Mouse (Mus musculus) adrenal gland, adult 8-10 months (tissue): ENCODE measurements around the gene Metap1. TPM values are rescaled to one million over a fixed set of nuclear protein-coding genes. Genes with fewer than 3 reads are reported as not detected.
A peak's percentile ranks its signal among the peaks of the same experiment; 100 is the strongest.

Source experiments
- DNase-seq: peaks from one replicate; pipeline ENCODE4 v3.0.0; 2022
- microRNA-seq, 2 experiments: library from miRNA; unstranded; fragments of <30 nt; microRNA quantifications; one replicate each; pipeline ENCODE4 v1.2.0; 2022
- total RNA-seq, 4 experiments: library from RNA; stranded (reverse); gene quantifications; 2 replicates each; pipeline ENCODE4 v1.2.4; 2022

Metap1 gene
- total RNA-seq, 4 experiments from 2014 or later: 53.9 to 62.2 (median 59.2) TPM

DNA sequence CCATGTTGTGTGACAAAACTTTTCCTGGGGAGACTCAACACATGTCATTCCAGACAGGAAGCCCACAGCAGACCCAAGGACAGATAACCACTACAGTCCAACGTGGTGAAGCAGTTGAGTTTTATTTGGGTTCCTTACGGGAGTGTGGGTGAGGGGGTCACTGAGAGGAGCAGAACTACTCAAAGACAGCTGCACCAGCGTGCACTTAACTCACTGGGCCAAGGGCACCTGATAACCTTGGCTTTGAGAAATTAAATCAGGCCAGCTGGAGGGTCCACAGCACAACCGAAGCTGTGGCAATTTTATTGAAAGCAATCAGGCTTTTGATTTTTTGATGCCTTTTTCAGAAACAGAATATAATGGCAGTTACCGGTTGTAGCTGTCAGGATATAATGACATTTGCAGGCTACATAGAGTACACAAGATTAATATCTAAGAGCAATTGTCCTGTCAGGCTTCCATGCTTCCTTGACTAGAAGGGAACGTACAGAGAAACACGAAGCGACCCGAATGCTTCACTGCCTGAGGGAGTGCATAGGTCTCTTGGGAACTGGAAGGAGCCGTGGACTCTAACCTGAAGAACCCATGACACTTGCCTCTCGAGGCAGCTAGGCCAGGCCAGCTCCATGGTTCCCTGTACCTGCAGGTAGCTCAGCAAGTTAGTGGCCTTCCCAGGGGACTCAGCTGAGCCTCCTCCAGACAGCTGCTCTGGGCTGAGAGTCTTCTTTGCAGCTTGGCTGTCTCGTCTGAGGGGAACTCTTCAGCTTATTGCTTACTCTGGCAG, 41.0 kb downstream of the Metap1 start:
- DNase-seq: no peak

DNA sequence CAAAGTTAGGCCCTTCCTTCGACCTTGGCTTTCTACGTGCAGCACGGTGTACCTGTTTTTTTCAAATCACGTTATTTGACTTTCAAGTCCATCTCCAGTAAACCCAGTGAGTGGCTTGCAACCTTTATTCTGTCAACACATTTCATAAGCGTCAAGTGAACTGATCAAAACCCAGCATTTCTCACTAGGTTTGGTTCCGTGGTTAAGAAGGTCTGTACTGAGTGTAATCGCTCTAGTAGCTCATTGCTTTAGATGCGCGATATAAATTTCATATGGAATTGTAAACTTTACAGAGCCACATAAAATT, 45.9 kb downstream of the Metap1 start:
- no peak for DNase-seq

DNA sequence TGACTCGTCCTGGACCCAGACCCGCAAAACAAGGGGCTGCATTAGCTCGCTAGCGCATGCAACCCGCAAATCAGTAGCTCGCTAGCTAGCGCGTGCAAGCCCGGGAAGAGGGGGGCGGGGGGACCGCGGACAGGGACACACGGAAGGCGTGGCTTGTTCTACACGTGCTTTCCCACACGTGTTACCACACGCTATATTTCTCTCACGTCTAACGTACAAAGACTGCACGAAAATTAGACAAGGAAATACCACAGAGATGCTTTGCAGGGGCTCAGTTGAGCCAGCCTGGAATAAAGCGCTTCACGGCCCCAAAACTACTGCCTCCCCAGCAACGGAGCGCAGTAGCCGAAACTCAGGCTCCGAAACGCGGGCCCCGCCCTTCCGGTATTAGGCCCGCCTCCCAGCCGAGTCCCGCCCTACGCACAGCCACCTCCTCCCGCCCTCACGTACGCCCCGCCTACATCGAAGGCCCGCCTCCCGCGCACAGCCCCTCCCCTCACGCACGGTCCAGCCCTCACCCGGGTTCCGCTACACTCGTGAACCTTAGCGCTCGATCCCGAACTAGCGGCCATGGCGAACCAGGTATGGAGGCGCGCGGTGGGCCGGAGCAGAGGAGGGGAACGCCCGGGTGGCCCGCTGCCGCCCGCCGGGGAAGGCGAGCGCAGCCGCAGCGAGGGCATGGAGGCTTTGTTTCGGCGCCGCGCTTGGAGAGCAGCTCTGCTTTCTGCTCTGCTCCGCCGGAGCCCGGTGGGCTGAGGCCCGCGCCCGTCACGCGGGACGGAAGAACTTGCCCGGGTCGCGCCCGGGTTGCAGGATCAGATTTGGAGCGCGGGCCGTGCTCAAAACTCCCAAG, 46.5 kb downstream of the Metap1 start, which contains the start of gene Adh5:
Gene Adh5, plus strand, starts transcription at position 482 of the 853 bp plus-strand sequence.
- DNase-seq: peak; percentile 88

DNA sequence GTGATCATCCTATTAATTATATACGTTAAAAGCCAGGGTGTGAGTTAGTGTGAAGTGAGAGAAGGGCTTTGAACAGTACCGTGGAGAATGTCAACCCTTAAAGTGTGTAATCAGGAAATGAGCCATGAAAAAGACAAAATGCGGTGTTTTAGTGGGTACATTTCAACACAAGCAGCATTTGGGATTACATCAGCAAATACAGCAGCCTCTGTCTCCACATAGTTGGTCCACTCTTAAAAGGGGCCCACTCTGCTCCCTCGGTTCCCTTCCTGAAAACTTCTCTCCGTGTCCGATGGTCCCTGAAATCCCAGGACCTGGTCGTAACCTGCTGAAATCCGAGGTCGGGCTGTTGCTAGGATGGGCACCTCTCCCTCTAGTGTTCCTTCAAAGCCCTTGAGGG, 47.1 kb downstream of the Metap1 start:
- DNase-seq: no peak

- no peak for DNase-seq
Observed at GRCm38 (mm10) chr3:138438716-138439115, 50.6 kb downstream of the Metap1 start.

GRCm38 (mm10) chr3:138431835-138432234, 57.5 kb downstream of the Metap1 start:
- DNase-seq: no peak

DNA sequence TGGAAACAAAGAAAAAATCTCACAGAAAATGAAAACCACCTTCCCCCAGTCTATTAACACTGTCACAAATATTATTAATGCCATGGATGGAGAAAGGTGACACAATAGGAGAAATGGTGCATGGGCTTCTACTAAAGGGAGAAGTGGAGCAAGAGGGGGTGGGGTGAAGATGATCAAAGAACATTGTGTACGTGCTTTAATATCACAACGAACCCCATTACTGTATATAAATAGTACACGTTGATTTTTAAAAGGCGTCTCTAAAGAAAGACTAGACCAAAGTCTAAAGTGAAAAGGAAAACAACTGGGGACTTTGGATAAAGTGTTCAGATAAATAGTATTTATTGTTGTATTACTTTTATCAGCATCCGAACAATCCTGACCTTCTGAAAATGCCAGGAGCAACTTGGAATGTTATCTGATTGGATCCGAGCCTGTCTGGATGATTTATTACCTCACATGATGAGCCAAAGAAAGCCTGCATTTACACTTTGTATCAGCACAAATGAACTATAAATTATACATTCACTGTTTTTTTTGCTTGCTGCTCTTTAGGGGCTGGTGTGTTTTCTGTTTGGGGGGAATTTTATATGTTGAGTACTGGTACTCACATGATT, 58.8 kb downstream of the Metap1 start:
- DNase-seq: no peak

DNA sequence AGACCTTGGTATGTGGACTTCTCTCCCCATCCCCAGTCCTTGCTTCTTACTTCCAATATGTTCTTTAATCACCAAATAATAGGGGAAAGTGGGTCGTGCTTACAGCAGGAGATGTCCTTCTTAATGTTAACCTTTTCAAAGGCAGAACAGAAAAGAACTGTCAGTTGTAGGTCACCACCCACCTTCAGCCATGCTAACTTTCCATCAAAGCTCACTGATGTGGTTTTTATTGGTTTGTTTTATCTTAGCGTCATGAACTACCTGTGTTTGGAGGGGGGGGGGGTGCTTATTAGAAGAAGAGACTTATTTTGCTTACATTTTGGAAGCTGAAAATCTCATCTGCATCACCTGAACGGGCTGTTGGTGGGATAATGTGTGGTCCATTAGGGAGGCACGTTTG, 65.1 kb downstream of the Metap1 start:
- no peak for DNase-seq

DNA sequence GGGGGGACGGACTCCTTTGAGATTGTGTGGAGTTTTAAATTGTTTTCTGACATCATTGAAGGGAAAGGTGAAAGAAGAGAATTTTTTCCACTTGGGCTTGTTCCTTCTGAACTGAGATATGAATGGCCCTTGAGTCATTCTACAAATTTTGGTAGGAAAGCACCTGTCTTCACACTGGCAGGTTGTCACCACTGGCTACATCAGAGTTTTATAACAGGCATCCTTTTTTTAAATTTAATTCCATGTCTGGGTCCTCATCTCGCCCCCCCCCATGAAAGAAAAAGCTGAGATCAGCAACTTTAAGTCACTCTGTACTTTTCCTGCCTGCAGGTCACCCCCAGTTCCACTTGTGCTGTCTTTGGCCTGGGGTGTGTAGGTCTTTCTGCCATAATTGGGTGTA, 65.7 kb downstream of the Metap1 start:
- no peak for DNase-seq

GRCm38 (mm10) chr3:138420385-138420784, 68.9 kb downstream of the Metap1 start:
- no peak for DNase-seq

DNA sequence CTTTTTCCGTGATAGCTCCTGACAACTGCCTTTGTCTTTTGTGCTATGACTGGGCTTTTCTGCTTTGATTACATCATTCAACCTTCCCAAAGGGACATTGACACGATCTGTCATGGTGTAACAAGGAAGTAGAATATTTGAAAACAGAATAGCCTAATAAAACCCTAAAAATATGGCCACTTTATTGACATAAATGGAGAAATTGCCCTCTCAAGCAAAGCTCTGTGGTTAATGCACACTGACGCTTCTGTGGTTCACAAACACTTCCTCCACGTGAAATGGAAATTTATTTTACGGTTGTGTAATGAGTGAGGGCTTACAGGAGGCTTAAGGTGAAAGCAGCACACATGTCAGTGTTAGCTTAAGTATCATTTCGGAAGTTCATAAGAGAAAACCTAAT, 69.9 kb downstream of the Metap1 start:
- no peak for DNase-seq

- no peak for DNase-seq
Observed at GRCm38 (mm10) chr3:138415121-138415690, 74.1 kb downstream of the Metap1 start, which contains the start of gene Adh4. Gene Adh4, plus strand, starts transcription at chr3:138415466.

- no peak for DNase-seq
Observed at GRCm38 (mm10) chr3:138410211-138410610, 79.1 kb downstream of the Metap1 start.

DNA sequence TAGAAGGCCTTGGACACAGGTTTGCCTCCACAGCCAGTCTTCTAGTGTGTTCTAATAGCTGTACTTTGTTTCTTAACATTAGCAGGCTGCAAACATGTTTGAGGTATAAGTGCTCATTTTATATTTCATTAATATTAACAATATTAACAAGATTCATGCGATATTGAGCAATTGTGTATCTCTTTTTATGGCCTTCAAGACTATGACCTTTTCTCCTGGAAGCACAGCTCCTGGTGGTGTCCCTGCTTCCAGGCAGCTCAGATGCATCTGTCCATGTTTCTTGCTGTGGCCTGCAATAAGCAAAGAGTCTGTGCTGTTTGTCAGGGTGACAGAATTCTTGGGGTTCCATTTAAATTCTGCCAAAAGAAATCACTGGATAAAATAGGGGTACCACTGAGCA, 79.7 kb downstream of the Metap1 start:
- DNase-seq: no peak

Small RNA genes within 50 kb of the gene (microRNA-seq; reads per million reads assigned to microRNA genes)
- 0.35 to 1.0 reads per million in 2 experiments for gene Mir1956

Other genes with a start within 250 kb of the Metap1 start
- 1,000 to 10,000 TPM in 2 of 4 experiments, 100 to 1,000 TPM in 2; 318 to 7,826 (median 4,098) TPM for gene Adh1, start 228.5 kb downstream of the Metap1 start, total RNA-seq
- not detected for gene Adh6a, start 176.2 kb downstream of the Metap1 start, total RNA-seq
- under 1 TPM in 1 of 4 experiments, not detected in 3; 0.17 TPM for gene Adh6b, start 147.7 kb downstream of the Metap1 start, total RNA-seq
- 1 to 10 TPM in 1 of 4 experiments, under 1 TPM in 2, not detected in 1; 0.28 to 1.6 (median 0.81) TPM for gene Adh4, start 74.0 kb downstream of the Metap1 start, total RNA-seq
- gene Adh5, start 46.4 kb downstream of the Metap1 start, total RNA-seq: 100 to 1,000 TPM; 170 to 219 (median 196) TPM
- 100 to 1,000 TPM; 145 to 204 (median 162) TPM for gene Eif4e, start 36.7 kb upstream of the Metap1 start, total RNA-seq